Mouse (Mus musculus) G1E (cell line): ENCODE data around the gene Nav3. TPM values are rescaled to one million over a fixed set of nuclear protein-coding genes. Genes with fewer than 3 reads are reported as not detected.

Experiments
- ATAC-seq: 2 replicates; pipeline ENCODE4 v1.8.0; 2016; ENCODE audit warnings: mild to moderate bottlenecking; ENCODE audit not compliant: insufficient number of reproducible peaks, poor library complexity, low FRiP score, severe bottlenecking; ENCODE audit errors: extremely low read depth
- DNase-seq: peaks from one replicate; pipeline ENCODE4 v3.0.0; 2012; ENCODE audit warnings: low spot score
- H3K27me3 ChIP-seq: 2 replicates; pipeline ENCODE4 v1.6.1; 2012; ENCODE audit warnings: mild to moderate bottlenecking, low read length, inconsistent platforms; ENCODE audit not compliant: insufficient read depth
- H3K36me3 ChIP-seq: replicated peaks from 2 replicates; pipeline ENCODE3; 2012; ENCODE audit warnings: mild to moderate bottlenecking, inconsistent platforms
- H3K4me1 ChIP-seq: 2 replicates; pipeline ENCODE4 v1.6.1; 2012; ENCODE audit warnings: low read depth, low read length, inconsistent platforms, mixed read lengths; ENCODE audit not compliant: insufficient read depth
- H3K4me3 ChIP-seq: 2 replicates; pipeline ENCODE4 v1.5.1; 2012; ENCODE audit warnings: low read depth, mild to moderate bottlenecking, inconsistent platforms, low read length, moderate library complexity, mixed read lengths
- H3K9me3 ChIP-seq: replicated peaks from 2 replicates; pipeline ENCODE4 v1.6.1; 2012; ENCODE audit warnings: inconsistent platforms
- CTCF ChIP-seq: IDR thresholded peaks from 2 replicates; pipeline ENCODE4 v1.5.1; 2012; ENCODE audit warnings: low read depth, low read length, inconsistent platforms, mixed read lengths
- GATA1 ChIP-seq: IDR thresholded peaks from 2 replicates; pipeline ENCODE4 v1.6.1; 2012; ENCODE audit warnings: borderline replicate concordance, low read length, inconsistent platforms, mixed read lengths
- GATA2 ChIP-seq: IDR thresholded peaks from 2 replicates; pipeline ENCODE4 v1.6.1; 2012; ENCODE audit warnings: low read depth, low read length, inconsistent platforms, borderline replicate concordance
- POLR2AphosphoS5 ChIP-seq: IDR thresholded peaks from 2 replicates; pipeline ENCODE4 v1.6.1; 2012; ENCODE audit warnings: low read depth, low read length, inconsistent platforms; ENCODE audit not compliant: insufficient replicate concordance
- TAL1 ChIP-seq: conservative IDR thresholded peaks from 2 replicates; pipeline ENCODE4 v1.6.1; 2012; ENCODE audit warnings: low read depth, low read length, inconsistent platforms, mixed read lengths
- polyA plus RNA-seq: library from polyadenylated mRNA; stranded (reverse); fragments of >175 nt; gene quantifications from 2 replicates; pipeline ENCODE4 v1.2.3, GENCODE M21; 2012
- total RNA-seq, 2 experiments: library from RNA; stranded (forward) in 1 of 2; stranded (reverse) in 1 of 2; fragments of 200-1000 nt in 1 of 2; fragments of >200 nt in 1 of 2; fragmentation: Nextera tagmentation in 1 of 2; gene quantifications; 2 replicates each; pipeline ENCODE4 v1.2.3; 2014 to 2017

The Nav3 gene
- not detected in 2 replicates for total RNA-seq (2014; fragmentation: Nextera tagmentation)
- 0.12 and 0.22 TPM in 2 replicates for total RNA-seq (2017)
- not detected in 2 replicates for polyA plus RNA-seq

DNA sequence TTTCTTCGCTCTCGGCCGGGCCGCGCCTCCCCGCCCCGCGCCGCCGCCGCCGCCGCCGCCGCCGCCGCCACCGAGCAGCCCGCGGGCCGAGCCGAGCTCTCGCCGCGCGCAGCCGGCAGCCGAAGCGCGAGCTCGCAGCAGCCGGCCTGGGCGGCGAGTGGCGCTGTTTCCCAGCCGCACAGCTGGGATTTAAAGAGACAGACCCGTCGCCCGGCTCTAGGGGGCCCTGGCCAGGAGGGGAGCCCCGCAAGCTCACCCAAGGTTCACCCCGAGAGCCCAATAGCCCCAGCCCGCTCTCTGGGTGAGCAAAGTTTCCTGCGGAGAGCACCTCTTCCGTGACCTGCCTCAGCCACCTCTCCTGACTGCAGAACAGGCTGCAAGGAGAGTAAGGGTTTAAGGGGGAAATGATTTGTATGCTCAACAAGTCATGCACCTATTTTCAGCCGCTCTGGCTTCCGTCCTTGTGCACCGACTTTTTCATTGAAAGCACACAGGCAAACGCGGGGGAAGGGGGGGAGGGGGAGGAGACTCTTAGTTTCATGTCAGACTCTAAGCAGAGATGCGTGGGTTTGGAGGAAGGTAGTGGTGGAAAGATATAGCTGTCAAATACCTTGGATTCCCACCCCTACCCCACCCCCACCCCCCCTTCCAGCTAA lies at the start of gene Nav3:
Gene Nav3, minus strand, starts transcription at position 367 of the 656 bp plus-strand sequence.
- no peak within 1 kb of the TSS for H3K4me3 ChIP-seq
- TF ChIP-seq TAL1 (no peak), POLR2AphosphoS5 (no peak), GATA2 (no peak), GATA1 (no peak), CTCF (no peak)
- ATAC-seq = no peak
- no peaks in the 10 kb centered on the region for H3K36me3 ChIP-seq
- H3K9me3 ChIP-seq = peaks cover 35% of the 10 kb centered on the region
- no peaks in the 10 kb centered on the region for H3K4me1 ChIP-seq
- H3K27me3 ChIP-seq = no peaks in the 10 kb centered on the region
- DNase-seq = no peak

- no peak for DNase-seq
- H3K27me3 ChIP-seq = no peaks in the 10 kb centered on the region
- TF ChIP-seq GATA2 (no peak), POLR2AphosphoS5 (no peak), TAL1 (no peak), GATA1 (no peak), CTCF (no peak)
These were observed 29.3 kb upstream of the Nav3 start for GRCm38 (mm10) chr10:110485306-110485705.

DNA sequence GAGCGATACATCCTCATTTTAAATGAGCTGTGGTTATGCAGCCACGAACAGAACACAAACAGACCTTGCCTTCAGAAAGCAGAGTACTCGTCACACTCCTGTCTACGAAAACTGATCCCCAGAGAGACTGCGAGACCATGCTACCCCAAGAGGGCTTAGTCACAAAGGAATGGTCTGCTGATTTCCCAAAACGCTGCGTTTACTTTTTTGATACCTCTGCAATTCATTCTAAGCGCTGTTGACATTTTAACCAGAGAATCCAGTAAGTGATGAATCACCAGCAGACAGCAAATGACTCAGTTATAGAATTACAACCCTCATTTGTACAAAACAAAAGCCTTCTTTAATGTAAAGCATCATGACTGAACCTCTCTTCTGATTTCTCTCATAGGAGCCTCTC lies 28.8 kb upstream of the Nav3 start:
- Histone ChIP-seq H3K9me3 (peaks cover 18% of the 10 kb centered on the region), H3K4me1 (no peaks in the 10 kb centered on the region), H3K27me3 (no peaks in the 10 kb centered on the region), H3K36me3 (no peaks in the 10 kb centered on the region), H3K4me3 (no peak overlapping the region)
- DNase-seq (no peak), ATAC-seq (no peak)
- no peak for TF ChIP-seq TAL1
- TF ChIP-seq CTCF = no peak
- no peak for TF ChIP-seq POLR2AphosphoS5
- no peak for TF ChIP-seq GATA1
- no peak for TF ChIP-seq GATA2

More at GRCm38 (mm10) chr10:110485306-110485705, 29.3 kb upstream of the Nav3 start:
- peaks cover 20% of the 10 kb centered on the region for H3K9me3 ChIP-seq
- H3K36me3 ChIP-seq = no peaks in the 10 kb centered on the region
- no peak overlapping the region for H3K4me3 ChIP-seq
- ATAC-seq = no peak
- H3K4me1 ChIP-seq = no peaks in the 10 kb centered on the region

DNA sequence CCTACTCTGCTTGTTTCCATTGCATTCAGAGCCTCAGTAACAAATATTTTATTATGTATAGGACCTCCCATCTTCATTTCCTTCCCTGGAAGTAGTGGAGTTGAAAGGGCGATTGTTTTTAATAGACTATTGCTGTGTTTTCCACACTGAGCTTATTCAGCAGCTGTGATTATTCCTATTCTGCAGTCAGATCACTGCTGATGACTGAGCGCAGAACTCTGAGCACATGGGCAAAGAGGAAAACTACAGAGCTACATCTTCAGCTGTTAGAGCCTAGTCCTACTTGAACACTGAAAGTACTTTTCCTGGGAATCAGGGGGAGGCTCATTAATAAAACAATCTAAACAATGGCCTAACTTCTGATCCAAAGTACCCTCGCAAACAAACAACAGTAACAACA lies 23.2 kb upstream of the Nav3 start:
- ATAC-seq (no peak), DNase-seq (no peak)
- H3K36me3 ChIP-seq = no peaks in the 10 kb centered on the region
- H3K4me3 ChIP-seq = no peak overlapping the region
- no peak for TF ChIP-seq CTCF
- TF ChIP-seq POLR2AphosphoS5 = no peak
- H3K27me3 ChIP-seq = no peaks in the 10 kb centered on the region
- H3K9me3 ChIP-seq = peaks cover 15% of the 10 kb centered on the region
- H3K4me1 ChIP-seq = no peaks in the 10 kb centered on the region

DNA sequence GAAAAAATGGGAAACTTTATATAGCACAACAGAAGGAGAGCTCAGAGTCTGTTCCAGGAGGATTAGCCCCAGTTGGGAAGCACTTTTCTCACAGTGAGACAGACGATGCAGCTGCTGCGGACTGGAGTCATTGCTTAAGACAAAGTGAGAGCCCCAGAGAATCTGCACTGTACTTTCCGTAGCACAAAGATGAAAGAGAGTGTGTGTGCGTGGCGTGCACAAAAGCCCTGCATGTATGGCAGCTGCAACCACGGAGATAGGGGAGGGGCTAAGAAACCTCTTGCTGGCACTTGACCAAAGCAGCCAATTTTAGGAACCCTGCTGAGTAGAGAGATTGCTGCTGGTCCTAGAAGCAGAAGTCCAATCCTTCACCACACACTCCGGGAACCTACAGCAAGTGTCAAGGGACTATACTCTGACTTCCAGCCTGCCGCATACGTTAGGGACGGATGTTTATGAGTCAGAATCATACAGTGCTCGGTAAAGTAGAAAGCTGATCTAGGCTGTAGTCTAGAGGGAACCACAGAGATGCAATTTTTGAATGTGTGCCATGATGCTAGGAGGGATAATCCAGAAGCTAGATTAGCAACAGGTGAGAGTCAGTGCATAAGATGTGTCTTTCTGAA lies 21.8 kb upstream of the Nav3 start:
- ATAC-seq (no peak), DNase-seq (no peak)
- no peaks in the 10 kb centered on the region for H3K27me3 ChIP-seq
- no peaks in the 10 kb centered on the region for H3K4me1 ChIP-seq
- TF ChIP-seq GATA2 (no peak), GATA1 (no peak), CTCF (no peak), POLR2AphosphoS5 (no peak), TAL1 (no peak)
- H3K9me3 ChIP-seq = peaks cover 11% of the 10 kb centered on the region
- no peaks in the 10 kb centered on the region for H3K36me3 ChIP-seq
- H3K4me3 ChIP-seq = no peak overlapping the region

GRCm38 (mm10) chr10:110474107-110474506 lies 18.1 kb upstream of the Nav3 start:
- DNase-seq = no peak
- Histone ChIP-seq H3K36me3 (no peaks in the 10 kb centered on the region), H3K4me3 (no peak overlapping the region), H3K9me3 (peaks cover 15% of the 10 kb centered on the region), H3K27me3 (no peaks in the 10 kb centered on the region), H3K4me1 (no peaks in the 10 kb centered on the region)
- TF ChIP-seq POLR2AphosphoS5 = no peak
- no peak for TF ChIP-seq GATA2
- TF ChIP-seq GATA1 = no peak
- TF ChIP-seq CTCF = no peak
- no peak for TF ChIP-seq TAL1
- no peak for ATAC-seq
